Mouse (Mus musculus) liver, embryonic 13.5 days (tissue): ENCODE measurements around the gene Gm4952. TPM values are rescaled to one million over a fixed set of nuclear protein-coding genes. Genes with fewer than 3 reads are reported as not detected.
A peak's percentile ranks its signal among the peaks of the same experiment; 100 is the strongest.

Experiments used
- ATAC-seq: fragments of 200-750 bp; cut with Nextera tagmentation; 2 replicates; pipeline ENCODE4 v1.8.0; 2017; ENCODE audit warnings: low read depth, mild to moderate bottlenecking, moderate number of reproducible peaks, moderate library complexity
- DNase-seq: peaks from one replicate; pipeline ENCODE4 v3.0.0; 2022
- H3K27ac ChIP-seq: fragments of 300-500 bp; sonication (generic); 2 replicates; pipeline ENCODE4 v1.5.1; 2015; ENCODE audit warnings: moderate library complexity, mild to moderate bottlenecking, inconsistent platforms
- H3K27me3 ChIP-seq: fragments of 300-500 bp; sonication (generic); 2 replicates; pipeline ENCODE4 v1.6.1; 2015; ENCODE audit warnings: mild to moderate bottlenecking, inconsistent platforms
- H3K36me3 ChIP-seq: fragments of 300-500 bp; sonication (generic); 2 replicates; pipeline ENCODE4 v1.6.1; 2015; ENCODE audit warnings: mild to moderate bottlenecking, inconsistent platforms
- H3K4me1 ChIP-seq: fragments of 300-500 bp; sonication (generic); replicated peaks from 2 replicates; pipeline ENCODE4 v1.6.1; 2015; ENCODE audit warnings: inconsistent platforms
- H3K4me2 ChIP-seq: fragments of 300-500 bp; sonication (generic); 2 replicates; pipeline ENCODE4 v1.6.1; 2015; ENCODE audit warnings: inconsistent platforms, mild to moderate bottlenecking, moderate library complexity
- H3K4me3 ChIP-seq: fragments of 300-500 bp; sonication (generic); replicated peaks from 2 replicates; pipeline ENCODE4 v1.5.1; 2015; ENCODE audit warnings: mild to moderate bottlenecking, inconsistent platforms
- H3K9ac ChIP-seq: fragments of 300-500 bp; sonication (generic); 2 replicates; pipeline ENCODE4 v1.6.1; 2015; ENCODE audit warnings: mild to moderate bottlenecking, inconsistent platforms
- H3K9me3 ChIP-seq: fragments of 300-500 bp; sonication (generic); replicated peaks from 2 replicates; pipeline ENCODE4 v1.6.1; 2016; ENCODE audit warnings: inconsistent platforms
- WGBS: fragments of 180-500 bp; shearing (Covaris S2); methylation state at CpG from one replicate; pipeline ENCODE4 v1.1.7; 2015; ENCODE audit not compliant: insufficient replicate concordance; 5-methylcytosine and 5-hydroxymethylcytosine counted together
- polyA plus RNA-seq: library from polyadenylated mRNA; unstranded; fragments of >200 nt; fragmentation: Nextera tagmentation; extraction: Ambion mirVana; gene quantifications from 2 replicates; pipeline ENCODE4 v1.2.1, GENCODE M21; 2015

The Gm4952 gene
- polyA plus RNA-seq, 1 experiment from 2014 or later, result 1.8 TPM

DNA sequence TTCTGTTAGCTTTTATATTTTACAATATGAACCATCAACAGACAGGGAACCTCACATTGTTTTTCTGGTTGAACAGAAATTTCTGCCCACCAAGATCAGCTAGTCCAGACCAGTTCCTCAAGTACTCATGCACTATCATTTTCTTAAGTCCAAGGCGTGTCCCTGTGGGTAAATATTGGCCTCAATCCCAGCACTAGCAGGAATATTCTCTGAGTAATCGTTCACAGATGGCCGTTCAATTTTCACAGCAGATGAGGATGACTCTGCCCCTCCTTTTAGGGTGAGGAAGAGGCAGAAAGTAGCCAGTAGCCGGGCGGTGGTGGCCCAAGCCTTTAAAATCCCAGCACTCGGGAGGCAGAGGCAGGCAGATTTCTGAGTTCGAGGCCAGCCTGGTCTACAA lies 24.7 kb upstream of the Gm4952 start:
- DNase-seq, result no peak
- ATAC-seq, result no peak
- Histone ChIP-seq H3K9me3 (no peaks in the 10 kb centered on the region), H3K4me2 (peak overlapping the region; percentile 82), H3K9ac (peak overlapping the region; percentile 85), H3K27ac (peak overlapping the region; percentile 44), H3K4me1 (peaks cover 39% of the 10 kb centered on the region), H3K4me3 (peak overlapping the region; percentile 72), H3K27me3 (no peaks in the 10 kb centered on the region), H3K36me3 (peaks cover 33% of the 10 kb centered on the region)
- WGBS, result 64% methylated on average over 7 of the region's 7 CpGs

DNA sequence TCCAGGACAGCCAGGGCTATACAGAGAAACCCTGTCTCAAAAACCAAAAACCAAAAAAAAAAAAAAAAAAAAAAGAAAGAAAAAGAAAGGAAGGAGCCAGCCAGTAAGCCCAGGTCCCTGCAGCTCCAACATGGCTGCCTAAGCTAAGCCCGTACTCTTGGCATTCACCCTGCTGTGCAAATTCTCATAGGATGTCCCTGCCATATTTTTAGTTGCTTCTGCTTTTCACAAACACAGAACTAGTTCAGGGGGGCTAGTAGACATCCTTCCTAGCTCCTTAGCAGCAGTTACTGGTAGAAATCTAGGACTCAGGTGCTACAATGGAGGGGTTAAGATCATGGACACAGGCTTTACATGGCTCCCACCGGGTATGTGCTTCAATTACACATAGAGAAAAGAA lies 24.3 kb upstream of the Gm4952 start:
- Histone ChIP-seq H3K27ac (no peak overlapping the region), H3K4me2 (peak overlapping the region; percentile 82), H3K9me3 (no peaks in the 10 kb centered on the region), H3K36me3 (peaks cover 33% of the 10 kb centered on the region), H3K9ac (peak overlapping the region; percentile 85), H3K4me3 (peak overlapping the region; percentile 72), H3K27me3 (no peaks in the 10 kb centered on the region), H3K4me1 (peaks cover 39% of the 10 kb centered on the region)
- no peak for ATAC-seq
- WGBS, result 71% methylated on average over 2 of the region's 2 CpGs
- DNase-seq, result no peak

DNA sequence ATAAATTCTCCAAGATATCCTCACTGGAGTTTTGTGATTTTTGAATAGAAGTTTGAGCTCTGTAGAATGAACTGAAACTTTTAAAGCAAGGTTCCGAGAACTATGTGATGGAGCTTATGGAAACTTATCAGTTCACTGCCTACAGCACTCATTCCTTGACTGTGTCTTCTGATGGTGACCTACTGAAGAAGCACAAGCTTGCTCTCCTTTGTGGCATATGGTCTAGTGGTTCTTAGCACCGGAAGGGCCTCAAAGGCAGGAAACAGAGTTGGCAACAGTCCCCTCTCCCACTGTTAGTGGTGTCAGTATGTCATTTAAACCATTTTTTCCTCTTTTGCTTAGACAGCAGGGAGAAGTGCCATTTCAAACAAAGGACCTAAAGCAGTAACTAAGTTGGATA lies 23.1 kb upstream of the Gm4952 start:
- Histone ChIP-seq H3K27me3 (no peaks in the 10 kb centered on the region), H3K4me3 (no peak overlapping the region), H3K27ac (no peak overlapping the region), H3K4me1 (peaks cover 39% of the 10 kb centered on the region), H3K9ac (no peak overlapping the region), H3K36me3 (peaks cover 33% of the 10 kb centered on the region), H3K9me3 (no peaks in the 10 kb centered on the region), H3K4me2 (peak overlapping the region; percentile 13; the same call in 1 of the 2 replicates)
- no peak for DNase-seq
- WGBS, result 54% methylated on average over 2 of the region's 2 CpGs
- no peak for ATAC-seq

DNA sequence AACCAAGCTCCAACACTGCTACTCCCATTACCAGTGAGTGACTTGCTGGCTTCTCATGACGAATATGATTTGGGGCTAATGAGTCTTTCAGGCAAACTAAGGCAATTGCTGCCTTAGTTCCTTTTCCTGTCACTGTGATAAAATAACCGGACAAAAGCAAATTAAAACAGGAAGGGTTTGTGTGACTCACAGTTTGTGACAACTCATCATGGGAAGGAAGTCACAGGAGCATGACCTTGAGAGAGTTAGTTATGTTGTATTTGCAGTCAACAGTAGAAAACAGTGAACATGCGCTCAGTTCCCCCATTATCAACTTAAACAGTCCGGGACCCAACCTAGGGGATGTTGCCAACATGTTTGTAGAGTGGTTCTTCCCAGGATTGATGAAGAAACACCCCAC lies 14.5 kb upstream of the Gm4952 start:
- no peak overlapping the region for H3K27ac ChIP-seq
- H3K9me3 ChIP-seq, result no peaks in the 10 kb centered on the region
- peaks cover 55% of the 10 kb centered on the region for H3K36me3 ChIP-seq
- 58% methylated on average over 4 of the region's 4 CpGs for WGBS
- no peaks in the 10 kb centered on the region for H3K4me1 ChIP-seq
- H3K9ac ChIP-seq, result no peak overlapping the region
- ATAC-seq (no peak), DNase-seq (no peak)
- H3K27me3 ChIP-seq, result no peaks in the 10 kb centered on the region
- H3K4me3 ChIP-seq, result no peak overlapping the region
- H3K4me2 ChIP-seq, result no peak overlapping the region

DNA sequence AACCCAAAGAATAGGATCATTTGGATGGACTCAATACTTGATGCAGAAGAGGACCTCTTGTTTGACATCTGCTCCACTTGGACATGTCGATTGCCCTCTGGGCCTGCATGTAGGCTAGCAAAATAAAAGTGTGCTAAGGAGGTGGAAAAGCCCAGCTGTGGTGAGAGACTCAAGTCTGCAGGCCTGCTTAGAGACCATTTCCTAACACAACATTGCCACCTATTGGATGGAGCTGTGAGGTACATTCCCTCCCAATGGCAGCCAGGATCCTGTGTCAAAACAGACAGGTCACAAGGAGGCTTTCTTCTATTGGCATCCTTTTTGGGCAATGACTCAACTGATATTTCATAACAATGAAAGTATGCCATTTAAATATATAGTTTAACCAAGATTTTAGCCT lies 7.9 kb upstream of the Gm4952 start:
- ATAC-seq, result peak; percentile 50
- H3K27ac ChIP-seq, result no peak overlapping the region
- no peak overlapping the region for H3K4me2 ChIP-seq
- H3K27me3 ChIP-seq, result peaks cover 11% of the 10 kb centered on the region
- WGBS, result 10% methylated on average over 1 of the region's 1 CpGs
- H3K9me3 ChIP-seq, result no peaks in the 10 kb centered on the region
- DNase-seq, result peak; percentile 47
- no peak overlapping the region for H3K9ac ChIP-seq
- H3K4me3 ChIP-seq, result no peak overlapping the region
- peaks cover 11% of the 10 kb centered on the region for H3K4me1 ChIP-seq
- H3K36me3 ChIP-seq, result peaks cover 23% of the 10 kb centered on the region

DNA sequence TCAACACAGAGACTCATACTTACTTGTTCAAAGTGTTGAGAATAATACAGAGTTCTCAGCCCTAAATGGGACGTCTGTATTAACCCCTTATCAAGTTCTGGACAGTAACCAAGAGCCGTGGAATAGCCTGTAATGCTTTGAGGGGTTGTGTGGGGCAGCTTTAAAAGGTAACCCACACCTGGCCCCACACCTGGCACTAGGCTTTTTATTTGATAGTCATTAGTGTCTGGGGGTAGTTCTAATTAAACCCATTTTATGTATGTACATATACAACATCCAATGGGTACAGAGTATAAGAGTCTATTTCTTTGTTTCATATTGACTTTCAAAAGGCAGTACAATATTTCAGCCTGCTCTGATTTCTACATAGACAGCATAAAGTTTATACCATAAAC lies 4.6 kb upstream of the Gm4952 start:
- Histone ChIP-seq H3K4me3 (no peak overlapping the region), H3K4me1 (peaks cover 11% of the 10 kb centered on the region), H3K27me3 (peaks cover 15% of the 10 kb centered on the region), H3K9me3 (no peaks in the 10 kb centered on the region), H3K27ac (no peak overlapping the region), H3K36me3 (no peaks in the 10 kb centered on the region), H3K9ac (no peak overlapping the region), H3K4me2 (peak overlapping the region; percentile 81)
- ATAC-seq, result no peak
- no peak for DNase-seq
- 40% methylated on average over 2 of the region's 2 CpGs for WGBS

DNA sequence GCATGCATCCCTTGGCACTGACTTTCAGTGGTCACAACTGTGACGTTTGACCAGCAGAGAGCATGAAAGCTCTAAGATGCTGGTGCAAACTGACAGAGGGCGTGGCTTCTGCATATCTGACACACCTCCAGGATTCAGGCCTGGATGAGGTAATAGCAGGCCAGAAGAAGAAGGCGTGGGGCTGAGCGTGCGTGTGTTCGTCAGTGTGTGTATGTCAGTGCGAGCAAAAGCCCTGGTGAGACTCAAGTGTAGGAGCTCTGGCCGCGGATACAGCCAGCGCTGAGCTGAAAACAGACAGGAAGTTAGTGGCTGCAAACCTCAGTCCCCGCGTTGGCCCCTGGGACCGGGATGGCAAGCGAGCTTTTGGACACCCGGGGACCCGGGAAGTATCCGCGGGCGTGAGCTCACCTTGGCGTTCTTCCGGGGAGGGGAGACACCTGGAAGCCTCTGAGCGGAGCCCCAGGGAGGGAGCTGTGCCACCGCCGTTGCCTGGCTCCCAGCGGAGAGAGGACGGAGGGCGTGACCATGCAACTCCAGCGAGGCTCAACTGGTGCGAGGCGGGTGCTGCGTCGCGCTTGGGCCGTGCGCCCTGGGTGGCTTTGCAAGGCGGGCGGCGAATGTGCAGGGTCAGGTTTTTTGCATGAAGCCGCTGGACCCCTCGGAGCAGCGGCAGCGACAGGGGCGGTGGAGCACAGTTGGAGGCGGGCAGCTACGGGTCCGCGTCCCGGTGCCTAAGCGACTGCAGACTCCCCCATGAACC lies 4.1 kb upstream of the Gm4952 start:
- Histone ChIP-seq H3K4me2 (peak overlapping the region; percentile 81), H3K27ac (peak overlapping the region; percentile 64; the same call in 1 of the 2 replicates), H3K27me3 (peaks cover 15% of the 10 kb centered on the region), H3K36me3 (no peaks in the 10 kb centered on the region), H3K9me3 (no peaks in the 10 kb centered on the region), H3K4me1 (peaks cover 11% of the 10 kb centered on the region), H3K4me3 (peak overlapping the region; percentile 60), H3K9ac (peak overlapping the region; percentile 64)
- ATAC-seq (peak; percentile 80), DNase-seq (peak; percentile 23)
- WGBS, result under 1% methylated on average over 49 of the region's 49 CpGs

DNA sequence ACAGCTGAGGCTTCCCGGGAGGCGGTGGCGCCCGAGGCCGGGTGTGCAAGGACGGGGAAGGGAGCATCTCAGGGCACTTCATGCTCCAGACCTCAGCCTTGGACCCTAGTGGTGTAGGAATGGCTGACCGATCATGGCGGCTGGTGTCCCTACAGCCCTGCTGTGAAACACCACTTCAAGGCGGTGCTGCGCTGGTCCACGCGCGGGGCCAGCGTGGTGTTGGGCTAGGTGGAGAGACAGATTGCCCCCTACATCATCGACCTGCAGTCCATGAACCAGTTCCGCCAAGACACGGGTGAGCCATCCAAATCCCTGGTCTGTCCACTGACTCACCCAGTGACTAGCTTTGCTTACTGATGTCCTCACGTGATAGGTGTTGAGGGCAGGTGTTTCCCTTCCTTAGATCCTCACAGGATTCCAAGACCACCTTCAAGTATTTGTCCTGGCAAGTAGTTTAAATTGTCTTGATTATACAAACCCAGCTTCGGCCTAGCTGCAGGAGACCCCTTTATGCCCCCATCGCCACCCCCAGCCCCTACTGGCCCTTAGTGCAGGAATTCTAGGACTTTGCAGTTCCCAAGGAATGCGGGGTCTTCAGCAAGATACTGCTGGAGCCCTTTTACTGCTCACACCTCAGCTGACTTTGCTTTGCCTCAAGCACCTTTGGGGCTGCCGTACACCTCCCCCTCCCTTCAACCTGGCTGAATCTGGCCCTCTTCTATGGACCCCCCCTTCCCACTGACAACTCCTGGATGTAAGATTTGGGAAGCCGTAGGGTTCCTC lies 3.3 kb upstream of the Gm4952 start:
- no peak for DNase-seq

DNA sequence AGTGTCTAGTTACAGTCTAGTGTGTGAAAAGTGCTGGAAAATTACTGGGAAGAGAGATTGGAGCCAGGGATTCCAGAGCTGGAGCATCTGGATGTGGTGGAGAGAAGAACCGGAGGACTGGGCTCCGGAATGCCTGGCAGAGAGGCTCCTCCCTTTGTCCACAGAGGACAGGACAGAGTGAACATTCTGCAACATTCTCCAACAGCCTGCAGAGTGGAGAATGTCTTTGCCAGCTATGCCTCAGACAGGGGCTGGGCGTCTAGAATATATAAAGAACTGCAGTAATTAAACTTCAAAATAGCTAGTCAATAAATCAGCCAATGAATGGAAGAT lies 2.7 kb upstream of the Gm4952 start:
- WGBS, result 58% methylated on average over 3 of the region's 3 CpGs
- Histone ChIP-seq H3K9ac (peak overlapping the region; percentile 4; the same call in 1 of the 2 replicates), H3K27me3 (peaks cover 15% of the 10 kb centered on the region), H3K4me1 (peaks cover 11% of the 10 kb centered on the region), H3K27ac (no peak overlapping the region), H3K4me3 (peak overlapping the region; percentile 60), H3K9me3 (no peaks in the 10 kb centered on the region), H3K4me2 (peak overlapping the region; percentile 81), H3K36me3 (no peaks in the 10 kb centered on the region)
- DNase-seq (no peak), ATAC-seq (no peak)

More for the DNA sequence above, 3.3 kb upstream of the Gm4952 start:
- peak overlapping the region; percentile 60 for H3K4me3 ChIP-seq
- no peaks in the 10 kb centered on the region for H3K36me3 ChIP-seq
- ATAC-seq, result peak; percentile 32
- peak overlapping the region; percentile 81 for H3K4me2 ChIP-seq
- H3K27me3 ChIP-seq, result peaks cover 15% of the 10 kb centered on the region
- 17% methylated on average over 23 of the region's 23 CpGs for WGBS
- H3K27ac ChIP-seq, result peak overlapping the region; percentile 64; the same call in 1 of the 2 replicates
- peak overlapping the region; percentile 64 for H3K9ac ChIP-seq
- no peaks in the 10 kb centered on the region for H3K9me3 ChIP-seq
- peaks cover 11% of the 10 kb centered on the region for H3K4me1 ChIP-seq

DNA sequence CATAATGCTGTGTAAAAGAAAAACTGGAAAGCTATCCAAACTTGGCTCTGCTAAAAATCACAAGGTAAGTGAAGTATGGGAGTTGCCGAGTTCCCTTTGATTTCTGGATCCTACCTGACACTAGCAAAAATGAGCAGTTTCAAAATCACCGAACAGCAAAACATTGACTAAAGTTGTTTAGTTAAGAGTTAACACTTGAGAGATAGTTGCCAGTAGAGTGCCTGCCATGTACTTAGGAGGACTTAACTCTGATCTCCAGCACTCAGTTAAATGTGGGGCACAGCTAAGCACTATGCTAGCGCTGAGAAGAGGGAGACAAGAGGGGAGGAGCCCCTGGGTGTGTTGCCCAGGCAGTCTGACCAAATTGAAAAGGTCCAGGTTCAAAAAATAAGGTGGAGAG lies 1.1 kb upstream of the Gm4952 start:
- no peak overlapping the region for H3K4me2 ChIP-seq
- 57% methylated on average over 3 of the region's 3 CpGs for WGBS

DNA sequence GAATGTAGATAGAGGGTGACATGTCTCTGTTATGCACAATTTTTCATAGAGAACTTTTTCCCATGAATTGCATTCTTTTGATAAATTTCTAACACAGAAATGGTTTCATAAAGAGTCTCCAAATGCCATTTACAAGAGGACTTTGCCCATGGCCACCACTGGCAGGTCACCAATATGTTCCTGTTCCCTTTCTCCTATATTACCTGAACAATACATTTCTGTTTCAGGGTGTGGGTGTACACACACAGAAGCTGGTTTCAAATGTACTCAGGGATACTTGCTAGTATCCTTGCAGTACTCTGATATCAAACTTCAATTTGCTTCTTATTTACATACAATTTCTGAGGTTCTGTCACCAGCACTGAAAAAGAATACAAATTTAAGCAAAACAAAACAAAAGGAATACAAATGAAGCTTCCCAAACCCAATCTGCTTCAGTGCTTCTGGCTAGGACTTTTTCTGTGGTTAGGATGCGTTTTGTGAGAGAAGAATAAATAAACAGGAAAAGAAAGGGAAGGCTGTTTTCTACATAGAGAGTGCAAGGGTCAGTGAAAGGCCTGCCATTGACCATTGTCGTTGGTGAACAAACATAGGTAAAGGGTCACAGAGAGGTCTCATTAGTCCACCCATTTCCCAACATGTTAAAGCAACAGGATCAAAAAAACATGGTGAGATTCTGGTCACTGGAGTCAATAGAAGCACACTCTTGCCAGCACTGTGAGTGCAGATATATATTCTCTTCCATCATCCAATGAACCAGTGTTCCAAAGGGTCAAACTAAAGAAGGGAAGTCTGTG lies 1.1 kb downstream of the Gm4952 start:
- no peak for DNase-seq

More for the DNA sequence above, 1.1 kb upstream of the Gm4952 start:
- Histone ChIP-seq H3K9me3 (no peaks in the 10 kb centered on the region), H3K9ac (no peak overlapping the region), H3K4me1 (peaks cover 11% of the 10 kb centered on the region), H3K36me3 (no peaks in the 10 kb centered on the region), H3K4me3 (no peak overlapping the region), H3K27ac (no peak overlapping the region), H3K27me3 (peaks cover 15% of the 10 kb centered on the region)
- ATAC-seq, result no peak
- DNase-seq, result no peak

More for the DNA sequence above, 1.1 kb downstream of the Gm4952 start:
- H3K36me3 ChIP-seq, result no peaks in the 10 kb centered on the region
- no peak overlapping the region for H3K4me3 ChIP-seq
- peak; percentile 41; the same call in 1 of the 2 replicates for ATAC-seq
- H3K4me1 ChIP-seq, result peaks cover 5% of the 10 kb centered on the region
- no peak overlapping the region for H3K27ac ChIP-seq
- H3K4me2 ChIP-seq, result no peak overlapping the region
- H3K27me3 ChIP-seq, result peaks cover 14% of the 10 kb centered on the region
- no peak overlapping the region for H3K9ac ChIP-seq
- no peaks in the 10 kb centered on the region for H3K9me3 ChIP-seq
- 24% methylated on average over 2 of the region's 2 CpGs for WGBS
